Comparison of ENCODE assay signal across 8 mouse cellular contexts in the genomic region with DNA sequence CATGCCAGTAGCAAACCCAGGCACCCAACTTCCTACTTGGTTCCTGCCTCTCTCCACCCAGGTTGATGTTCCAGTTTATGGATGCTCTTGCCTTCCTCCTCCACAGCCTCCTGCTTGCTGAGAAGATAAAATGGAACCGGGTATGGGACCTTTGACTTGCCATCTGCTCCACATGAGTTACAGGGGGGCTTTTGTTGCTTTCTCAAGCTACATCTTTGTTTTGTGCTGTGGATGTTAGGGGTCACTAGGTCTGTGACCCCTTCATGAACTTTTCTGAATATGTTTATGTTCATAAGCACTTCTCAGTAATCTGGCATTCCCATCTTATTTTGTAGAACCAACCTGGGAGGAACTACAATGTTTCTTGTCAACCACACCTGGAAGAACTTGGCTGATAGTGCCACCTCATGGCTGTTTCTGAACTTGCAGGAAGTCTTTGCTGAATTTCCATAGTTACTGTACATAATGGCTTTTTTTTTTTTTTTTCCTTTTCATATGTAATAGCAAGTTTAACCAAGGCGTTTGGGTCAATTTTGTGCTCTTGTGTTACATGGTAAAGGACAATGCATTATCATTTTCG.
DNase-seq lines count a peak whose midpoint lies in the region; ATAC-seq and TF ChIP-seq lines count a peak whose summit lies in the region.

No protein-coding gene starts in this region.

- H3K9me3 ChIP-seq in embryonic facial prominence, embryonic 14.5 days (ENCODE audit: control insufficient read depth, low read length), result no peaks in the 10 kb centered on the region
- no peaks in the 10 kb centered on the region for H3K9me3 ChIP-seq in lung, postnatal 0 days (ENCODE audit: low read length)

- ATAC-seq in embryonic facial prominence, embryonic 14.5 days (ENCODE audit: low read depth), result no peak
- ATAC-seq in lung, postnatal 0 days, result no peak

- H3K4me1 ChIP-seq in embryonic facial prominence, embryonic 14.5 days (ENCODE audit: control insufficient read depth, insufficient read depth, low read length), result no peaks in the 10 kb centered on the region
- H3K4me1 ChIP-seq in lung, postnatal 0 days (ENCODE audit: insufficient read depth, low read depth, low read length), result no peaks in the 10 kb centered on the region

- no peak overlapping the region for H3K4me3 ChIP-seq in embryonic facial prominence, embryonic 14.5 days (ENCODE audit: low read depth, low read length)
- no peak overlapping the region for H3K4me3 ChIP-seq in lung, postnatal 0 days (ENCODE audit: low read depth, low read length)

- H3K9ac ChIP-seq in embryonic facial prominence, embryonic 14.5 days (ENCODE audit: low read depth, low read length), result no peak overlapping the region
- no peak overlapping the region for H3K9ac ChIP-seq in lung, postnatal 0 days (replicated peaks; ENCODE audit: low read depth)

- peak; percentile 17 for DNase-seq in gastrocnemius, adult 18-20 months (ENCODE audit: low spot score)
- no peak for DNase-seq in gastrocnemius, postnatal 36 days
- DNase-seq in A20 (ENCODE audit: low read depth, low spot score), result peak; percentile 78
- peak; percentile 18 to 25 for DNase-seq in adrenal gland, adult 18-20 months (ENCODE audit: low spot score in 2 of 2)
- DNase-seq in embryonic facial prominence, embryonic 14.5 days (ENCODE audit: low spot score), result peak; percentile 16
- peak; percentile 66 for DNase-seq in kidney, postnatal 14 days
- peak; percentile 48 for DNase-seq in lung, postnatal 0 days (ENCODE audit: low spot score)
- DNase-seq in thymus, postnatal 25 days, result peak; percentile 42

- no peak overlapping the region for H3K4me2 ChIP-seq in embryonic facial prominence, embryonic 14.5 days (ENCODE audit: low read depth, low read length)
- no peak overlapping the region for H3K4me2 ChIP-seq in lung, postnatal 0 days (replicated peaks; ENCODE audit: low read depth, low read length)

- TF ChIP-seq EP300 in lung, postnatal 0 days (IDR thresholded peaks at IDR 0.05), result no peak

- H3K36me3 ChIP-seq in embryonic facial prominence, embryonic 14.5 days (ENCODE audit: control insufficient read depth, insufficient read depth, low read length), result no peaks in the 10 kb centered on the region
- H3K36me3 ChIP-seq in lung, postnatal 0 days (ENCODE audit: insufficient read depth, low read length), result no peaks in the 10 kb centered on the region

- 43% methylated on average over 3 of the region's 3 CpGs for WGBS in embryonic facial prominence, embryonic 14.5 days
- 28% methylated on average over 3 of the region's 3 CpGs for WGBS in lung, postnatal 0 days

- TF ChIP-seq CTCF in lung, postnatal 0 days (IDR thresholded peaks at IDR 0.05), result peak; percentile 58

- intact Hi-C loops in gastrocnemius, postnatal 36 days (cut with DNase I), result no loop called here

- no peak overlapping the region for H3K27ac ChIP-seq in embryonic facial prominence, embryonic 14.5 days (replicated peaks; ENCODE audit: low read depth, low read length)
- no peak overlapping the region for H3K27ac ChIP-seq in lung, postnatal 0 days (ENCODE audit: low read length)

- no peaks in the 10 kb centered on the region for H3K27me3 ChIP-seq in embryonic facial prominence, embryonic 14.5 days (replicated peaks; ENCODE audit: control insufficient read depth, insufficient read depth, low read length)
- no peaks in the 10 kb centered on the region for H3K27me3 ChIP-seq in lung, postnatal 0 days (replicated peaks; ENCODE audit: insufficient read depth, low read length)

Comparison
In these comparisons a context has a peak if more than half of its experiments do, and no peak if none do; other contexts are left out.
1. DNase-seq: peak in gastrocnemius, adult 18-20 months (single experiment), A20 (single experiment), adrenal gland, adult 18-20 months (2 of 2), embryonic facial prominence, embryonic 14.5 days (single experiment), kidney, postnatal 14 days (single experiment), lung, postnatal 0 days (single experiment) and thymus, postnatal 25 days (single experiment); none in gastrocnemius, postnatal 36 days (0 of 2).